Comparison of ENCODE assay signal across 15 mouse cellular contexts in genomic region chr16:95550496-95550895, GRCm38 (mm10).
"Had no signal": no experiment of that assay in that cellular context is flagged by ENCODE, and none has a peak within 500 bp of the region (broad histone marks: within the 10 kb centered on the region; RNA-seq: fewer than 3 reads in every experiment).

No protein-coding gene starts in this region.

- H3K4me3 ChIP-seq: limb, embryonic 12.5 days; liver, embryonic 15.5 days; midbrain, embryonic 15.5 days; neural tube, embryonic 13.5 days; stomach, embryonic 15.5 days had no signal

- H3K27ac ChIP-seq: kidney, postnatal 0 days; limb, embryonic 12.5 days; liver, embryonic 15.5 days; midbrain, embryonic 15.5 days; neural tube, embryonic 13.5 days; stomach, embryonic 15.5 days had no signal

- H3K27me3 ChIP-seq: limb, embryonic 12.5 days; liver, embryonic 15.5 days; midbrain, embryonic 15.5 days; neural tube, embryonic 13.5 days; stomach, embryonic 15.5 days had no signal

- ATAC-seq: midbrain, embryonic 15.5 days had no signal

- H3K9me3 ChIP-seq: limb, embryonic 12.5 days; liver, embryonic 15.5 days; midbrain, embryonic 15.5 days; neural tube, embryonic 13.5 days; stomach, embryonic 15.5 days had no signal

- H3K4me1 ChIP-seq: liver, embryonic 15.5 days; midbrain, embryonic 15.5 days; neural tube, embryonic 13.5 days; stomach, embryonic 15.5 days had no signal

- H3K4me2 ChIP-seq: limb, embryonic 12.5 days; liver, embryonic 15.5 days; midbrain, embryonic 11.5 days; midbrain, embryonic 15.5 days; neural tube, embryonic 13.5 days; stomach, embryonic 15.5 days had no signal

- H3K9ac ChIP-seq: limb, embryonic 12.5 days; liver, embryonic 15.5 days; midbrain, embryonic 15.5 days; neural tube, embryonic 13.5 days; stomach, embryonic 15.5 days had no signal

- H3K36me3 ChIP-seq: liver, embryonic 15.5 days; midbrain, embryonic 15.5 days; neural tube, embryonic 13.5 days; stomach, embryonic 15.5 days had no signal

- DNase-seq: kidney, adult 9 months; kidney, postnatal 36 days; layer of hippocampus, adult 9-11 months; layer of hippocampus, postnatal 36 days; lung, adult 2 months; retina, postnatal 1 day; thymus, adult 2 months; thymus, postnatal 25 days had no signal
